Comparison of ENCODE assay signal across 40 mouse cellular contexts in the genomic region with DNA sequence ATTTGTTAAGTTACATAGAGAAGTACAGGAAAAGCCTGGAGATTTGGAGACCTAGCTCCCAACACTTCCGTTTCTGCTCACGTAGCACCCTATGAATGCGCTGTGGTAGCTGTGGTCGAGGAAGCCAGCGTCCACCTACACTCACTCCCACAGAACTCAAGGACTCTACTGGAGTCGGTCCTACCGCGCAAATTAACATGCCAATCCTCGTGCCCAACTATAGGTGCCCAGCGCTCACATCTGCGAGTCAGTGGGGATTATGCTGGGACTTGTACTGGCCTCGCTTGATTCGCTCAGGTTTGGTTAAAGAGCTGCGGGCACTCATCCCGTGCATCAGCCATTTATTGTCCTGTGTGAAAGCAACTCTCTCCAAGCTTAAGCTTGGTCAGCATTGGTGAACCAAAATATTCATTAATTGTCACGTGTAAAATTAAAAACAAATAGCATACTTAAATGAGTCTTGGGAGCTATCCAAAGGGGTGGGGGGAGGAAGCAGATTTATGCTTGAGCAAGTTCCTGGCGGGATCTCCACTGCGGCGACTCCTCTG. TPM values are rescaled to one million over a fixed set of nuclear protein-coding genes. Genes with fewer than 3 reads are reported as not detected.
DNase-seq lines count a peak whose midpoint lies in the region; ATAC-seq and TF ChIP-seq lines count a peak whose summit lies in the region.
"Had no signal": no experiment of that assay in that cellular context is flagged by ENCODE, and none has a peak within 500 bp of the region (broad histone marks: within the 10 kb centered on the region; RNA-seq: fewer than 3 reads in every experiment).

No protein-coding gene starts in this region.

- peak; percentile 33 for DNase-seq in forebrain, embryonic 10.5 days (ENCODE audit: extremely low spot score, low spot score)
- DNase-seq in intestine, embryonic 14.5 days (ENCODE audit: low spot score) = peak; percentile 56
- DNase-seq in embryo, embryonic 9.5 days (ENCODE audit: extremely low spot score) = peak; percentile 65
- DNase-seq in layer of hippocampus, adult 8-10 months (ENCODE audit: low spot score in 2 of 2) = no peak
- DNase-seq: adrenal gland, postnatal 25 days; cerebellum, adult 11-12 months; cerebellum, adult 9-11 months; gastrocnemius, postnatal 14 days; heart, postnatal 4 days; kidney, adult 9 months; kidney, postnatal 10 days; layer of hippocampus, adult 9-11 months; lung, embryonic 14.5 days; lung, postnatal 14 days; right cerebral cortex, adult 18-20 months; spleen, adult 18-20 months; thymus, postnatal 25 days had no signal

- ATAC-seq in forebrain, embryonic 12.5 days (ENCODE audit: low FRiP score) = no peak
- ATAC-seq in intestine, embryonic 14.5 days (replicated peaks; ENCODE audit: low FRiP score, low TSS enrichment, low read depth) = no peak
- no peak for ATAC-seq in intestine, embryonic 16.5 days
- ATAC-seq: forebrain, embryonic 13.5 days; hindbrain, postnatal 0 days; intestine, postnatal 0 days; Patski had no signal

- H3K4me2 ChIP-seq in forebrain, embryonic 12.5 days = no peak overlapping the region
- no peak overlapping the region for H3K4me2 ChIP-seq in intestine, embryonic 14.5 days (ENCODE audit: low read length)
- no peak overlapping the region for H3K4me2 ChIP-seq in intestine, embryonic 16.5 days (ENCODE audit: low read depth, low read length)
- H3K4me2 ChIP-seq: embryonic facial prominence, embryonic 13.5 days; forebrain, embryonic 13.5 days; limb, embryonic 12.5 days; liver, embryonic 15.5 days; lung, embryonic 14.5 days; midbrain, embryonic 12.5 days had no signal

- H3K4me3 ChIP-seq in forebrain, embryonic 10.5 days = no peak overlapping the region
- H3K4me3 ChIP-seq in forebrain, embryonic 12.5 days (replicated peaks) = no peak overlapping the region
- H3K4me3 ChIP-seq in intestine, embryonic 14.5 days (ENCODE audit: low read depth, low read length) = no peak overlapping the region
- no peak overlapping the region for H3K4me3 ChIP-seq in intestine, embryonic 16.5 days (ENCODE audit: low read length)
- H3K4me3 ChIP-seq in E14TG2a.4 (replicated peaks; ENCODE audit: low read length) = peak overlapping the region; percentile 13; the same call in 1 of the 2 replicates
- H3K4me3 ChIP-seq: embryonic facial prominence, embryonic 13.5 days; forebrain, embryonic 13.5 days; heart, embryonic 10.5 days; limb, embryonic 12.5 days; liver, embryonic 15.5 days; midbrain, embryonic 12.5 days had no signal

- H3K9ac ChIP-seq in forebrain, embryonic 12.5 days = no peak overlapping the region
- H3K9ac ChIP-seq in intestine, embryonic 14.5 days (ENCODE audit: low read length) = no peak overlapping the region
- H3K9ac ChIP-seq in intestine, embryonic 16.5 days (ENCODE audit: low read depth, low read length) = no peak overlapping the region
- H3K9ac ChIP-seq: embryonic facial prominence, embryonic 13.5 days; forebrain, embryonic 13.5 days; limb, embryonic 12.5 days; liver, embryonic 15.5 days; lung, embryonic 14.5 days; midbrain, embryonic 12.5 days had no signal

- H3K36me3 ChIP-seq in forebrain, embryonic 10.5 days (replicated peaks) = no peaks in the 10 kb centered on the region
- H3K36me3 ChIP-seq in forebrain, embryonic 12.5 days (replicated peaks) = no peaks in the 10 kb centered on the region
- H3K36me3 ChIP-seq in intestine, embryonic 14.5 days (ENCODE audit: control insufficient read depth, insufficient read depth, low read length) = no peaks in the 10 kb centered on the region
- no peaks in the 10 kb centered on the region for H3K36me3 ChIP-seq in intestine, embryonic 16.5 days (ENCODE audit: control insufficient read depth, insufficient read depth, low read length)
- H3K36me3 ChIP-seq in E14TG2a.4 (ENCODE audit: insufficient read depth, low read length) = no peaks in the 10 kb centered on the region
- H3K36me3 ChIP-seq: embryonic facial prominence, embryonic 13.5 days; heart, embryonic 10.5 days; limb, embryonic 12.5 days; liver, embryonic 15.5 days; midbrain, embryonic 12.5 days had no signal

- WGBS in forebrain, embryonic 10.5 days = under 1% methylated on average over 19 of the region's 19 CpGs
- under 1% methylated on average over 19 of the region's 19 CpGs for WGBS in forebrain, embryonic 12.5 days
- 1% methylated on average over 19 of the region's 19 CpGs for WGBS in intestine, embryonic 14.5 days
- WGBS in intestine, embryonic 16.5 days = under 1% methylated on average over 19 of the region's 19 CpGs

- no peaks in the 10 kb centered on the region for H3K9me3 ChIP-seq in forebrain, embryonic 10.5 days
- no peaks in the 10 kb centered on the region for H3K9me3 ChIP-seq in forebrain, embryonic 12.5 days
- no peaks in the 10 kb centered on the region for H3K9me3 ChIP-seq in intestine, embryonic 14.5 days (ENCODE audit: control insufficient read depth, low read length)
- no peaks in the 10 kb centered on the region for H3K9me3 ChIP-seq in intestine, embryonic 16.5 days (ENCODE audit: control insufficient read depth, low read length)
- H3K9me3 ChIP-seq in E14TG2a.4 (ENCODE audit: low read length) = no peaks in the 10 kb centered on the region
- H3K9me3 ChIP-seq: embryonic facial prominence, embryonic 13.5 days; forebrain, embryonic 13.5 days; heart, embryonic 10.5 days; limb, embryonic 12.5 days; liver, embryonic 15.5 days; midbrain, embryonic 12.5 days had no signal

- H3K27ac ChIP-seq in forebrain, embryonic 10.5 days = no peak overlapping the region
- no peak overlapping the region for H3K27ac ChIP-seq in forebrain, embryonic 12.5 days
- H3K27ac ChIP-seq in intestine, embryonic 14.5 days (ENCODE audit: low read depth) = no peak overlapping the region
- no peak overlapping the region for H3K27ac ChIP-seq in intestine, embryonic 16.5 days (ENCODE audit: low read length)
- H3K27ac ChIP-seq: embryonic facial prominence, embryonic 13.5 days; forebrain, embryonic 13.5 days; heart, embryonic 10.5 days; hindbrain, postnatal 0 days; limb, embryonic 12.5 days; liver, embryonic 15.5 days; midbrain, embryonic 12.5 days had no signal

- no peaks in the 10 kb centered on the region for H3K4me1 ChIP-seq in forebrain, embryonic 10.5 days
- H3K4me1 ChIP-seq in forebrain, embryonic 12.5 days = no peaks in the 10 kb centered on the region
- no peaks in the 10 kb centered on the region for H3K4me1 ChIP-seq in intestine, embryonic 14.5 days (replicated peaks; ENCODE audit: control insufficient read depth, insufficient read depth, low read length)
- no peaks in the 10 kb centered on the region for H3K4me1 ChIP-seq in intestine, embryonic 16.5 days (ENCODE audit: control insufficient read depth, insufficient read depth, low read length)
- peaks cover 18% of the 10 kb centered on the region for H3K4me1 ChIP-seq in E14TG2a.4 (replicated peaks; ENCODE audit: low read depth, low read length)
- H3K4me1 ChIP-seq: embryonic facial prominence, embryonic 13.5 days; forebrain, embryonic 13.5 days; heart, embryonic 10.5 days; liver, embryonic 15.5 days; midbrain, embryonic 12.5 days had no signal

- H3K27me3 ChIP-seq in forebrain, embryonic 10.5 days (ENCODE audit: poor library complexity, severe bottlenecking) = peaks cover 100% of the 10 kb centered on the region
- peaks cover 90% of the 10 kb centered on the region for H3K27me3 ChIP-seq in forebrain, embryonic 12.5 days
- peaks cover 99% of the 10 kb centered on the region for H3K27me3 ChIP-seq in intestine, embryonic 14.5 days (replicated peaks; ENCODE audit: control insufficient read depth, insufficient read depth, low read length)
- peaks cover 81% of the 10 kb centered on the region for H3K27me3 ChIP-seq in intestine, embryonic 16.5 days (replicated peaks; ENCODE audit: control insufficient read depth, insufficient read depth, low read length)
- H3K27me3 ChIP-seq in E14TG2a.4 (ENCODE audit: insufficient read depth, low read length) = peaks cover 87% of the 10 kb centered on the region

- no peak for TF ChIP-seq CTCF in E14TG2a.4 (conservative IDR thresholded peaks at IDR 0.05; ENCODE audit: low read length)

RNA-seq across cellular contexts. Expression of gene Hoxc13, which starts 7.8 kb away (rescaled TPM):
- not detected in 2 replicates for polyA plus RNA-seq in forebrain, embryonic 10.5 days (2016; fragmentation: Nextera tagmentation; extraction: Ambion mirVana)
- polyA plus RNA-seq in forebrain, embryonic 12.5 days (2016; fragmentation: Nextera tagmentation; extraction: Ambion mirVana) = 0.13 TPM in 1 of 2 replicates, not detected in the other
- not detected in 2 replicates for polyA plus RNA-seq in intestine, embryonic 14.5 days (2014; fragmentation: Nextera tagmentation; extraction: Ambion mirVana)
- polyA plus RNA-seq in intestine, embryonic 16.5 days (2015; fragmentation: Nextera tagmentation; extraction: Ambion mirVana) = not detected in 2 replicates
- total RNA-seq in layer of hippocampus, adult 8-10 months (2022) = not detected
- total RNA-seq: adrenal gland, adult 18-20 months; adrenal gland, postnatal 25 days; common myeloid progenitor, adult 5-6 weeks; gastrocnemius, postnatal 14 days; granulocyte monocyte progenitor cell, adult 5-6 weeks; heart, postnatal 4 days; hindbrain, postnatal 0 days; left cerebral cortex, postnatal 10 days; liver, adult 2 months; megakaryocyte progenitor cell, adult 5-6 weeks; MEL; monocyte, adult 5-6 weeks had no signal
- polyA plus RNA-seq: forebrain, embryonic 13.5 days; heart, embryonic 10.5 days; heart, embryonic 16.5 days; hindbrain, postnatal 0 days; intestine, postnatal 0 days; large intestine, adult 2 months; liver, adult 2 months; liver, embryonic 15.5 days; lung, embryonic 14.5 days; stomach, embryonic 16.5 days had no signal

RNA-seq across cellular contexts. Expression of gene Hoxc12, which starts 23.4 kb away (rescaled TPM):
- polyA plus RNA-seq in forebrain, embryonic 10.5 days (2016; fragmentation: Nextera tagmentation; extraction: Ambion mirVana) = not detected in 2 replicates
- not detected in 2 replicates for polyA plus RNA-seq in forebrain, embryonic 12.5 days (2016; fragmentation: Nextera tagmentation; extraction: Ambion mirVana)
- not detected in 2 replicates for polyA plus RNA-seq in intestine, embryonic 14.5 days (2014; fragmentation: Nextera tagmentation; extraction: Ambion mirVana)
- polyA plus RNA-seq in intestine, embryonic 16.5 days (2015; fragmentation: Nextera tagmentation; extraction: Ambion mirVana) = not detected in 2 replicates
- total RNA-seq in layer of hippocampus, adult 8-10 months (2022) = not detected
- total RNA-seq: adrenal gland, adult 18-20 months; adrenal gland, postnatal 25 days; common myeloid progenitor, adult 5-6 weeks; granulocyte monocyte progenitor cell, adult 5-6 weeks; heart, postnatal 4 days; hindbrain, postnatal 0 days; left cerebral cortex, postnatal 10 days; liver, adult 2 months; megakaryocyte progenitor cell, adult 5-6 weeks; MEL; monocyte, adult 5-6 weeks had no signal
- polyA plus RNA-seq: embryonic facial prominence, embryonic 13.5 days; forebrain, embryonic 13.5 days; heart, embryonic 10.5 days; heart, embryonic 16.5 days; hindbrain, postnatal 0 days; intestine, postnatal 0 days; large intestine, adult 2 months; liver, adult 2 months; liver, embryonic 15.5 days; lung, embryonic 14.5 days; midbrain, embryonic 12.5 days; Patski; stomach, embryonic 16.5 days had no signal

RNA-seq across cellular contexts. Expression of gene Hoxc11, which starts 41.1 kb away (rescaled TPM):
- not detected in 2 replicates for polyA plus RNA-seq in forebrain, embryonic 10.5 days (2016; fragmentation: Nextera tagmentation; extraction: Ambion mirVana)
- polyA plus RNA-seq in forebrain, embryonic 12.5 days (2016; fragmentation: Nextera tagmentation; extraction: Ambion mirVana) = not detected in 2 replicates
- polyA plus RNA-seq in intestine, embryonic 14.5 days (2014; fragmentation: Nextera tagmentation; extraction: Ambion mirVana) = 0.11 TPM in 2 replicates
- 0.06 TPM in 1 of 2 replicates, not detected in the other for polyA plus RNA-seq in intestine, embryonic 16.5 days (2015; fragmentation: Nextera tagmentation; extraction: Ambion mirVana)
- total RNA-seq in layer of hippocampus, adult 8-10 months (2022) = not detected
- total RNA-seq: adrenal gland, adult 18-20 months; adrenal gland, postnatal 25 days; common myeloid progenitor, adult 5-6 weeks; granulocyte monocyte progenitor cell, adult 5-6 weeks; heart, postnatal 4 days; hindbrain, postnatal 0 days; left cerebral cortex, postnatal 10 days; liver, adult 2 months; megakaryocyte progenitor cell, adult 5-6 weeks; MEL; monocyte, adult 5-6 weeks had no signal
- polyA plus RNA-seq: embryonic facial prominence, embryonic 13.5 days; forebrain, embryonic 13.5 days; heart, embryonic 10.5 days; heart, embryonic 16.5 days; hindbrain, postnatal 0 days; intestine, postnatal 0 days; large intestine, adult 2 months; liver, adult 2 months; liver, embryonic 15.5 days; lung, embryonic 14.5 days; midbrain, embryonic 12.5 days; Patski; stomach, embryonic 16.5 days had no signal

RNA-seq across cellular contexts. Expression of gene Hoxc10, which starts 53.5 kb away (rescaled TPM):
- not detected in 2 replicates for polyA plus RNA-seq in forebrain, embryonic 10.5 days (2016; fragmentation: Nextera tagmentation; extraction: Ambion mirVana)
- polyA plus RNA-seq in forebrain, embryonic 12.5 days (2016; fragmentation: Nextera tagmentation; extraction: Ambion mirVana) = not detected in 2 replicates
- polyA plus RNA-seq in intestine, embryonic 14.5 days (2014; fragmentation: Nextera tagmentation; extraction: Ambion mirVana) = 2.6 and 3.1 TPM in 2 replicates
- 1.1 and 1.3 TPM in 2 replicates for polyA plus RNA-seq in intestine, embryonic 16.5 days (2015; fragmentation: Nextera tagmentation; extraction: Ambion mirVana)
- total RNA-seq in layer of hippocampus, adult 8-10 months (2022) = not detected
- total RNA-seq: common myeloid progenitor, adult 5-6 weeks; granulocyte monocyte progenitor cell, adult 5-6 weeks; heart, postnatal 4 days; hindbrain, postnatal 0 days; left cerebral cortex, postnatal 10 days; liver, adult 2 months; megakaryocyte progenitor cell, adult 5-6 weeks; monocyte, adult 5-6 weeks had no signal
- polyA plus RNA-seq: forebrain, embryonic 13.5 days; heart, embryonic 16.5 days; hindbrain, postnatal 0 days; liver, adult 2 months; liver, embryonic 15.5 days; lung, embryonic 14.5 days; midbrain, embryonic 12.5 days had no signal

RNA-seq across cellular contexts. Expression of gene Hoxc5, which starts 54.1 kb away (rescaled TPM):
- polyA plus RNA-seq in forebrain, embryonic 10.5 days (2016; fragmentation: Nextera tagmentation; extraction: Ambion mirVana) = not detected in 2 replicates
- not detected in 2 replicates for polyA plus RNA-seq in forebrain, embryonic 12.5 days (2016; fragmentation: Nextera tagmentation; extraction: Ambion mirVana)
- polyA plus RNA-seq in intestine, embryonic 14.5 days (2014; fragmentation: Nextera tagmentation; extraction: Ambion mirVana) = 12.2 and 14.1 TPM in 2 replicates
- polyA plus RNA-seq in intestine, embryonic 16.5 days (2015; fragmentation: Nextera tagmentation; extraction: Ambion mirVana) = 6.8 and 7.2 TPM in 2 replicates
- not detected for total RNA-seq in layer of hippocampus, adult 8-10 months (2022)
- total RNA-seq: common myeloid progenitor, adult 5-6 weeks; granulocyte monocyte progenitor cell, adult 5-6 weeks; heart, postnatal 4 days; left cerebral cortex, postnatal 10 days; megakaryocyte progenitor cell, adult 5-6 weeks; monocyte, adult 5-6 weeks had no signal
- polyA plus RNA-seq: forebrain, embryonic 13.5 days; liver, adult 2 months; midbrain, embryonic 12.5 days had no signal

Comparison
In these comparisons a context has a peak if more than half of its experiments do, and no peak if none do; other contexts are left out.
1. DNase-seq: peak in forebrain, embryonic 10.5 days (single experiment), intestine, embryonic 14.5 days (single experiment) and embryo, embryonic 9.5 days (single experiment); none in layer of hippocampus, adult 8-10 months (0 of 2).